Mouse (Mus musculus) lung, embryonic 15.5 days (tissue): ENCODE measurements around the gene Slc39a5. TPM values are rescaled to one million over a fixed set of nuclear protein-coding genes. Genes with fewer than 3 reads are reported as not detected.
A peak's percentile ranks its signal among the peaks of the same experiment; 100 is the strongest.

Source experiments
- ATAC-seq: fragments of 200-750 bp; cut with Nextera tagmentation; 2 replicates; pipeline ENCODE4 v1.8.0; 2017; ENCODE audit warnings: moderate number of reproducible peaks, borderline replicate concordance; ENCODE audit not compliant: low FRiP score, low TSS enrichment; ENCODE audit errors: extremely low read depth
- H3K27ac ChIP-seq: fragments of 300-500 bp; sonication (generic); 2 replicates; pipeline ENCODE4 v1.5.1; 2015; ENCODE audit warnings: moderate library complexity, mild to moderate bottlenecking, inconsistent platforms
- H3K27me3 ChIP-seq: fragments of 300-500 bp; sonication (generic); 2 replicates; pipeline ENCODE4 v1.6.1; 2015; ENCODE audit warnings: inconsistent platforms
- H3K36me3 ChIP-seq: fragments of 300-500 bp; sonication (generic); 2 replicates; pipeline ENCODE4 v1.6.1; 2015; ENCODE audit warnings: inconsistent platforms
- H3K4me1 ChIP-seq: fragments of 300-500 bp; sonication (generic); 2 replicates; pipeline ENCODE4 v1.6.1; 2015; ENCODE audit warnings: inconsistent platforms
- H3K4me2 ChIP-seq: fragments of 300-500 bp; sonication (generic); 2 replicates; pipeline ENCODE4 v1.6.1; 2015; ENCODE audit warnings: inconsistent platforms, mild to moderate bottlenecking, moderate library complexity
- H3K4me3 ChIP-seq: fragments of 300-500 bp; sonication (generic); 2 replicates; pipeline ENCODE4 v1.5.1; 2015; ENCODE audit warnings: mild to moderate bottlenecking, inconsistent platforms
- H3K9ac ChIP-seq: fragments of 300-500 bp; sonication (generic); 2 replicates; pipeline ENCODE4 v1.6.1; 2015; ENCODE audit warnings: inconsistent platforms
- H3K9me3 ChIP-seq: fragments of 300-500 bp; sonication (generic); 2 replicates; pipeline ENCODE4 v1.6.1; 2016; ENCODE audit warnings: inconsistent platforms
- WGBS: fragments of 180-500 bp; shearing (Covaris S2); methylation state at CpG from one replicate; pipeline ENCODE4 v1.1.7; 2015; 5-methylcytosine and 5-hydroxymethylcytosine counted together
- polyA plus RNA-seq: library from polyadenylated mRNA; unstranded; fragments of >200 nt; fragmentation: Nextera tagmentation; extraction: Ambion mirVana; gene quantifications from 2 replicates; pipeline ENCODE4 v1.2.1, GENCODE M21; 2015

Gene Slc39a5
- polyA plus RNA-seq, 1 experiment from 2014 or later = 0.31 TPM

DNA sequence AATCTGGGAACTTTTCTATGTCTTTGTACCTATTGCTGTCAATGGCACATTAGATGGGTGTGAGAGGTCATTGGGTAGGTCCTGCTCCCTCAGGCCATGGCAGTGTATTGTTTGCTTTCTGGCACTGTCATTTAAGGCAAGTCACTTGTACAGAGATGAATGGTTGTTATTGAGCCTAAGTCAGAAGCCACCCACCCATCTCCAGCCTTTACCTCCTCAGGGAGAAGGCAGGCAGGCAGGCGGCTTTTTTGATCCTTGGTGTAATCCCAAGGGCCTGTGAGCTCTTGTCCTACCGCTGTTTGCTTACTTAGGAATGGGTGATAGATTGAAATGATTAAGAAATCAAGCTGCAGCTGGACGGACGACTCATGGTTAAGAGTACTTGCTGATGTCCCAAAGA lies 28.4 kb upstream of the Slc39a5 start:
- Histone ChIP-seq H3K4me1 (no peaks in the 10 kb centered on the region), H3K4me2 (no peak overlapping the region), H3K27ac (no peak overlapping the region), H3K9ac (no peak overlapping the region), H3K9me3 (no peaks in the 10 kb centered on the region), H3K27me3 (no peaks in the 10 kb centered on the region), H3K4me3 (no peak overlapping the region), H3K36me3 (peaks cover 53% of the 10 kb centered on the region)
- 62% methylated on average over 4 of the region's 4 CpGs for WGBS
- ATAC-seq = no peak

DNA sequence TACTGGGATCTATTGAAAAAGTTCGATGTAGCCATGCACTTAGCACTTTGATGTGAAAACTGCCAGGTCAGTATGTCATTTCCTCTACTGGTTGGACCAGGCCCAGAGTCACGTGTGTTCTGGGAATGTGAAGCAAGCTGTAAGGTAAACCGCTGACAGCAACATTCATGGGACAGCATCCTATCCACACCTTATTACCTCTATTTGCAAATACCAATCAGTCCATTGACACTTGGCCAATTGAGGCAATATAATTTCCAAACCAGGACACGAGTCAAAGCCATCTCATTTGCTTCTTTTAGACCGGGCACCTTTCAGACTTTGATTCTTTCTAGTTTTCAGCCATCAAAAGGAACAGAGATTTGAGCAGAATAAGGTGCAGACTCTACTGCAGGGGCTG lies 28.0 kb upstream of the Slc39a5 start:
- ATAC-seq = no peak
- Histone ChIP-seq H3K27me3 (no peaks in the 10 kb centered on the region), H3K4me3 (no peak overlapping the region), H3K36me3 (peaks cover 51% of the 10 kb centered on the region), H3K4me1 (no peaks in the 10 kb centered on the region), H3K27ac (no peak overlapping the region), H3K9me3 (no peaks in the 10 kb centered on the region), H3K9ac (no peak overlapping the region), H3K4me2 (no peak overlapping the region)
- WGBS = 85% methylated on average over 5 of the region's 5 CpGs

DNA sequence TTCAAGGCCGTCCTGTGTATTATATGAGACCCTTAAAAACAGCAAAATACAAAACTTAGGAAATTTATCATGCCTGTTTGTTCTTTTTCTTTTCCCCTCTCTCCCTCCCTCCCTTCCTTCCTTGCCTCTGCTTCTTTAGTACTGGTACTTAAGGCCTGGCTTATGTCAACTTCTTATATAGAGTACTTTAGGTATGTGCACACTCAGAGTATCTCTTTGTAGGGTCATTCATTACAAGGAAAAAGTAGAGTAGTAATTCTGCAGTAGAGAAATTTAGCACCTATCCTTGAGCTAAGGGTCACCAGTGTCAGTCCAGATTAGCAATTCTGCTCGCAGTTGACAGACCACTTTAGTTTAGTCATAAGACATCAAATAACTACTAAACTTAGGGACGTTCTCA lies 24.2 kb upstream of the Slc39a5 start:
- Histone ChIP-seq H3K4me3 (no peak overlapping the region), H3K9me3 (no peaks in the 10 kb centered on the region), H3K36me3 (peaks cover 59% of the 10 kb centered on the region), H3K9ac (no peak overlapping the region), H3K4me2 (no peak overlapping the region), H3K27ac (no peak overlapping the region), H3K4me1 (no peaks in the 10 kb centered on the region), H3K27me3 (no peaks in the 10 kb centered on the region)
- WGBS = 67% methylated on average over 3 of the region's 3 CpGs
- no peak for ATAC-seq

DNA sequence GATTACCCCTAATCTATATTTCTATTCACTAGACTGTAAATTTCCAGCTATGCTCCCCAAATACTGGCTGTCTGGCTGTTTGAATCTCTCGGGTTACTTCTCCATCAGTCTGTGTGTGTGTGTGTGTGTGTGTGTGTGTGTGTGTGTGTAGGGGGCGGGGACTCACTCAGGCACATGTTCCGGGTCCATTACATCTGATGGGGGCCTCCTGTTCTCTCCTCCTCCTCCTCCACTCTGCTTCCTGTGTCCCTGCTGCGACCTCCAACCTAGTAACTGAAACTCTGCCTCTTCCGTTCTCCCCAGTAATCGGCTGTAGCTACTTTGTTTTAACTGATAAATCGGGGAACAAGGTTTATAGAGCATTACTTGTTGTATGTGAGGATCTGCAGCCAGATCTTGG lies 23.6 kb upstream of the Slc39a5 start:
- H3K9me3 ChIP-seq = no peaks in the 10 kb centered on the region
- H3K27me3 ChIP-seq = no peaks in the 10 kb centered on the region
- H3K4me2 ChIP-seq = no peak overlapping the region
- ATAC-seq = no peak
- H3K4me1 ChIP-seq = no peaks in the 10 kb centered on the region
- H3K9ac ChIP-seq = no peak overlapping the region
- H3K27ac ChIP-seq = no peak overlapping the region
- no peak overlapping the region for H3K4me3 ChIP-seq
- peaks cover 57% of the 10 kb centered on the region for H3K36me3 ChIP-seq
- 29% methylated on average over 7 of the region's 7 CpGs for WGBS

DNA sequence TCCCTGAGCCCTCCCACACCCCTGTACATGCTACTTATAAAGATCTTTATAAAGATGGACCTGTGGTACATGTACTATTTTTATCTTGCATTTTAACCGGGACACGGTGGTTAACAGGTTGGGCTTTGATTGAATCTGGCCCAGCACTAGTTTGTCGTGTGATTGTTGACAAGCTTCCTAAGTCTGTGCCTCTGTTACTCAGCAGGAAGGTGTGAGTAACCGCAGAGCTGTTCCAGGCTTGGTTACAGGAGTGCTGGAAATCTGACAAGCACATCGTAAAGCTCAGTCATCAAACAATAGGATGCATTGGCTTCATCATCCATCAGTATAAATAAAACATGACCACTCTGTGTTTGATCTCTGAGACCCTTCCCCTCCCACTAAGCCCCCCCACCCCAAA lies 21.4 kb upstream of the Slc39a5 start:
- Histone ChIP-seq H3K4me1 (no peaks in the 10 kb centered on the region), H3K27ac (no peak overlapping the region), H3K27me3 (no peaks in the 10 kb centered on the region), H3K9me3 (no peaks in the 10 kb centered on the region), H3K4me3 (no peak overlapping the region), H3K9ac (no peak overlapping the region), H3K36me3 (peaks cover 61% of the 10 kb centered on the region), H3K4me2 (no peak overlapping the region)
- WGBS = 76% methylated on average over 5 of the region's 5 CpGs
- no peak for ATAC-seq

DNA sequence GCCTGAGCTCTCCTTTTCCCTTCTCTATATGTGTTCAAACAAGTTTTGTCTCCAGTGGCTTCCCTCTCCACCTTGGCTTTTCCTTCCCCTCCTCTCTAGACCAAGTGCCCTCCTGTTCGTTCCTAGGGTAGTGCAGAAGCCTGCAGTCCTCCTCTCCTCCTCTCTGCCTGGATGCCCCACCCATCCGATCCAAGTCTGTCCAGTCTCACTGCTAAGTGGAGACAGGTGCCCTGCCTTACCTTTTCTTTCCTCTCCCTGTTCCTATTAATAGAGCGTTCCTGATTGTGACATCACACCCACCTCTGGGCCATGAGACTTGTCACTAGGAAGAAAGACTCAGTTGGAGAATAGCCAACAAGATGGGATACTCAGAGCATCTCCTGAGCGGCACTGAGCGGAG lies 13.8 kb upstream of the Slc39a5 start:
- no peak overlapping the region for H3K9ac ChIP-seq
- ATAC-seq = no peak
- peaks cover 42% of the 10 kb centered on the region for H3K36me3 ChIP-seq
- no peaks in the 10 kb centered on the region for H3K27me3 ChIP-seq
- no peak overlapping the region for H3K4me2 ChIP-seq
- no peaks in the 10 kb centered on the region for H3K9me3 ChIP-seq
- WGBS = 77% methylated on average over 5 of the region's 5 CpGs
- H3K27ac ChIP-seq = no peak overlapping the region
- peaks cover 24% of the 10 kb centered on the region for H3K4me1 ChIP-seq
- H3K4me3 ChIP-seq = no peak overlapping the region

DNA sequence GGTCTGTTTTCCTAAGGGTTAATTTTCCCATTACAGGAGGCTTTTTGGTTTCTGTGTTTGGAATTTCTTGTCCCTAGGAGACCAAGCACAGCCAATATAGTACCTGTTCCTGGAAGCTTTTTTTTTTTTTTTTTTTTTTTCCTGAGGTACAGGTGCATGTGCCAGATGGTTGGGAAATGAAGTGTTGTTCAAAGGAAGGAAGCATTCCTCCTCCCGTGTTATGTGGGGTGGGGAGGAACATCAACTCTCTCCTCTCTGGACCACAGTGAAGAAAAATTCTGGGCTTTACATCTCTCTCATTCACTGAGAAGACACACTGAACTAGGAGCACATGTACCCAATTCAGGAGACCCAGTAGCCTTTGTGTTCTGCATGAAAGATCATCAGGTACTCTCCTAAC lies 12.0 kb upstream of the Slc39a5 start:
- Histone ChIP-seq H3K36me3 (peaks cover 28% of the 10 kb centered on the region), H3K27ac (no peak overlapping the region), H3K4me1 (peaks cover 32% of the 10 kb centered on the region), H3K27me3 (no peaks in the 10 kb centered on the region), H3K4me3 (peak overlapping the region; percentile 89; the same call in 1 of the 2 replicates), H3K4me2 (peak overlapping the region; percentile 96), H3K9me3 (no peaks in the 10 kb centered on the region), H3K9ac (no peak overlapping the region)
- WGBS = 40% methylated on average over 1 of the region's 1 CpGs
- ATAC-seq = no peak

DNA sequence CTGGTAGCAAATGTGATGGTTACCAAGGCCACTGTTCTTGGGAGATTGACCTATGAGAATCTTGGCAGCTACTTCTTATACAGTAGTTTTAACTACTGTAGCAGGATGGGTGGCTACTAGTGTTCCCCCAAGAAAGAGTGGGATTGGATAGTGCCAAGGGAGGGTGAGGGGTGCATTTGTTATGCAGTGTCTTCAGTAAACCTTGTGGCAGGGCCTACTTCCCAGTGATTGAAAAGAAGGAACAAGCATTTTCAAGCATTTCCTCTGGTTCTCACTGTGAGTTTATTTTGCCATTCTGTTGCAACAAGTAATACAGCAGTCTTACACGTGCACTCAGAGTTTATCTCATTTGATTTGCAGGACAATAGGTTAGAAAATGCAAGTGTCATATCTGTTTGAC lies 11.5 kb upstream of the Slc39a5 start:
- H3K36me3 ChIP-seq = peaks cover 25% of the 10 kb centered on the region
- peak overlapping the region; percentile 82; the same call in 1 of the 2 replicates for H3K9ac ChIP-seq
- H3K4me1 ChIP-seq = peaks cover 32% of the 10 kb centered on the region
- no peaks in the 10 kb centered on the region for H3K9me3 ChIP-seq
- no peaks in the 10 kb centered on the region for H3K27me3 ChIP-seq
- no peak for ATAC-seq
- 27% methylated on average over 1 of the region's 1 CpGs for WGBS
- peak overlapping the region; percentile 97 for H3K27ac ChIP-seq
- peak overlapping the region; percentile 89 for H3K4me3 ChIP-seq
- H3K4me2 ChIP-seq = peak overlapping the region; percentile 96

DNA sequence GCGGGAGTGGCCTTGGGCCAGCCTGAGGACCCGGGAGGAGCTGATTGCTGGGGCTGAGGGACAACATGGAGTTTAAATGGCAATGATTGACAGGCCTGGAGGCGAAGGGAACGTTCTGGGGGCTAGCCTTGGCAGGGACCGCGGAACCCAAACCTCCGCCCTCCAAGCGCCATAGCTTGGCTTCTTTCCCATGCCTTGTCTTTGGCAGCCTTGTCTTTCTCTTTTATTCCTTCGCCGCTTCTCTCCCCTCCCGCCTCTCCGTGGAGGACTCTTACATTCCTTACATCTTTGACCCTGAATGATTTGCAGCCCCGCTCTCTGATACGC lies 11.0 kb upstream of the Slc39a5 start:
- peak overlapping the region; percentile 97 for H3K27ac ChIP-seq
- H3K4me3 ChIP-seq = peak overlapping the region; percentile 89
- H3K9me3 ChIP-seq = no peaks in the 10 kb centered on the region
- H3K4me1 ChIP-seq = peaks cover 32% of the 10 kb centered on the region
- peak overlapping the region; percentile 82 for H3K9ac ChIP-seq
- peaks cover 20% of the 10 kb centered on the region for H3K36me3 ChIP-seq
- H3K27me3 ChIP-seq = no peaks in the 10 kb centered on the region
- under 1% methylated on average over 14 of the region's 14 CpGs for WGBS
- no peak for ATAC-seq
- H3K4me2 ChIP-seq = peak overlapping the region; percentile 96

DNA sequence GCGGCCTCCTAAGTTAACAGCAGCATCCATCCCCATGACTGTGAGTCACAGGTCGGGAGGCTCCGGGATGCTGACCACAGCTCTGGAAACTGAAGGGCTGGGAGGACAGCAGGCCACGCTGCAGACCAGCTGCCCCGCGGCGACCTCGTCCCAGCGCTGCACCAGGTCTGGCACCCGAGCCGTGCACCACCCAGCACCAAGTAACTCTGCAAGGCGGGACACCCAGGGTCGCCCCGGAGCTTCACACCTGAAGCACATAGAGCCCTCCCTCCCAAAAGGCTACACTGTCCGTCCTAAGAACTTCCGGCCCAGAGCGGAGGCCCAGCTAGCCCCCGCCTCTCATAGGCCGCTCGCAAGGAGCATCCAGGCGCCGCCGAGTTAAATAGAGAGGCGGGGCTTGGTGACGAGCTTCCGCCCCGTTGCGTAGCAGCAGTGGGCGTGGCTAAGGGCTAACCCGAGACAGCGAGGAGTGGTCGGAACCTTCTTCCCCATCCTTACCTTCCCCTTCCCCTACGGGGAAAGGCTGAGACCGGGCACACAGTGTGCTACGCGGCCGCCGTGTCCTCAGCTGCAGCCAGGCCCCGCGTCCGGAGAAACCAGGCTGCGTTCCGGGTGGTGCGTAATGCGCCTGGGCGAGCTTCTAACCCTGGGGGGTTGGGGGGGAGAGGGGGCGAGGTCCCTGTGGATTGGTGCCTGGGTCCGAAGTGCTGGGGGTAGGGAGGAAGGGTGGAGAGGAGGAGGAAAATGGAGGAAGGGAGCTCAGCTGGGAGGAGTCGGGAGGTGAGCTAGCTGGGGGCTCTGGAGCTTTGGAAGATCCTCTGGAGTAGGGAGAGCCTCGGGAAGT lies 10.4 kb upstream of the Slc39a5 start, which contains the start of the genes Nabp2 and Rnf41:
TSS of gene Nabp2 (minus strand) at position 282 of the 844 bp plus-strand sequence.
TSS of gene Rnf41 (plus strand) at position 447 of the 844 bp plus-strand sequence.
- peak within 1 kb of the TSS; percentile 97 for H3K27ac ChIP-seq
- H3K4me1 ChIP-seq = peaks cover 32% of the 10 kb centered on the region
- peaks cover 14% of the 10 kb centered on the region for H3K36me3 ChIP-seq
- under 1% methylated on average over 48 of the region's 50 CpGs for WGBS
- no peaks in the 10 kb centered on the region for H3K9me3 ChIP-seq
- peak; percentile 89 for ATAC-seq
- peak within 1 kb of the TSS; percentile 89 for H3K4me3 ChIP-seq
- peak within 1 kb of the TSS; percentile 96 for H3K4me2 ChIP-seq
- peak within 1 kb of the TSS; percentile 82 for H3K9ac ChIP-seq
- no peaks in the 10 kb centered on the region for H3K27me3 ChIP-seq

DNA sequence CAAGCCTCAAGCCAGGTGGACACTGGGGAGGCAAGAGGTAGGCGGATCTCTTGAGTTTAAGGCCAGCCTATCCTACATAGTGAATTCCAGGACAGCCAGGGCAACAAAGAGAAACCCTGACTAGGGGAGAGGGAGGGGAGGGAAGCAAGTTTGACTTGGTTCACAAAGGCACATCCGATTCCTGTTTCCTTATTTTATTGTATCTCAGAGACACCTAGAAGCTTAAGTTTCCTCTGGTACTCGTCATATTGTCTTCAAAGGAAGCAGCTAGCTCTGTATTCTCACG lies 9.5 kb upstream of the Slc39a5 start:
- Histone ChIP-seq H3K9me3 (no peaks in the 10 kb centered on the region), H3K27ac (peak overlapping the region; percentile 97), H3K4me3 (peak overlapping the region; percentile 89), H3K9ac (peak overlapping the region; percentile 74), H3K4me1 (peaks cover 32% of the 10 kb centered on the region), H3K27me3 (no peaks in the 10 kb centered on the region), H3K36me3 (peaks cover 11% of the 10 kb centered on the region; the same call in 1 of the 2 replicates), H3K4me2 (peak overlapping the region; percentile 96)
- no peak for ATAC-seq
- 16% methylated on average over 4 of the region's 4 CpGs for WGBS

DNA sequence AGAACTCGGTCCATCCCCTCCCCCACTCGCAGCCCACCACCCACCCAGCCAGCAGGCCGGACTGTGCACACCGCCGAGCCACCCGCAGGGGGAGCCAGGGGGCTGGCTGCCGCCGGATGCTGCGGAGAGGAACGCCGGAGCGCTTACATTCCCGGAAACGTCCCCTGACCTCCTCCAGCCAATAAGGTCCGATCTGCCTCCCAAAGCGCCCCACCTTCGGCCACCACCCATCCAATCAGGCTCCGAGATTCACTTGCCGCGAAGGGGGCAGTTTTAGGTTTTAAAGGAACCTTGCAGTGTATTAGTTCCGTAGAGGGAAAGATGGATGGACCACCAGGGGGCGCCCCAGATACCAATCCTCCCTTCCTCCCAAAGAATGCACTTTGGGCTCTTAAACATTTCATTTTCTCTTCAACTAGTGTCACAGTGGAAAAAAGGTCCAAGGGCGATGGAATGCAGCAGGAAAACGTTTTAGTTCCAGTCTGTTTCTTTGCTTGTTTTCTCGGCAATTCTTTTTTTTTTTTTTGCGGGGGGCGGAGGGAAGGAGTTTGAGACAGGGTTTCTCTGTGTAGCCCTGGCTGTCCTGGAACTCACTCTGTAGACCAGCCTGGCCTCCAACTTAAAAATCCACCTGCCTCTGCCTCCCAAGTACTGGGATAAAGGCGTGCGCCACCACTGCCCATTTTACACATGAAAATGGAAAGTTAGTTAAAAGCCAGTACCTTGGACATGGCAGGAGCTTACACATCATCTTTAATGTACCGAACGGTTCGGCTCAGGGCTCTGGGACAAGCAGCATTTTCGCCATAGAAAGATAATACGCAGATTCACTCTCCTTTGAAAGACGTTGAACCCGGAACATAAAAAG lies 8.9 kb upstream of the Slc39a5 start:
- Histone ChIP-seq H3K4me3 (peak overlapping the region; percentile 89), H3K36me3 (peaks cover 8% of the 10 kb centered on the region; the same call in 1 of the 2 replicates), H3K4me2 (peak overlapping the region; percentile 96), H3K27me3 (no peaks in the 10 kb centered on the region), H3K4me1 (peaks cover 32% of the 10 kb centered on the region), H3K9ac (peak overlapping the region; percentile 74), H3K27ac (peak overlapping the region; percentile 97), H3K9me3 (no peaks in the 10 kb centered on the region)
- 3% methylated on average over 36 of the region's 36 CpGs for WGBS
- ATAC-seq = peak; percentile 91
